Mouse (Mus musculus) liver, postnatal 0 days (tissue): ENCODE measurements around the gene Tmem170. TPM values are rescaled to one million over a fixed set of nuclear protein-coding genes. Genes with fewer than 3 reads are reported as not detected.

Source experiments
- ATAC-seq: fragments of 200-750 bp; cut with Nextera tagmentation; 2 replicates; pipeline ENCODE4 v1.8.0; 2017; ENCODE audit warnings: mild to moderate bottlenecking, moderate library complexity
- DNase-seq: peaks from one replicate; pipeline ENCODE4 v3.0.0-alpha.2; 2016
- H3K27ac ChIP-seq: fragments of 300-500 bp; sonication (generic); 2 replicates; pipeline ENCODE4 v1.5.1; 2014; ENCODE audit warnings: antibody characterized with exemption, moderate library complexity, mild to moderate bottlenecking, low read depth
- H3K27me3 ChIP-seq: fragments of 300-500 bp; sonication (generic); 2 replicates; pipeline ENCODE4 v1.6.1; 2014; ENCODE audit warnings: low read length, control low read depth, mixed read lengths; ENCODE audit not compliant: insufficient read depth
- H3K36me3 ChIP-seq: fragments of 300-500 bp; sonication (generic); replicated peaks from 2 replicates; pipeline ENCODE4 v1.6.1; 2014; ENCODE audit warnings: mild to moderate bottlenecking, control low read depth, low read length, moderate library complexity, mixed read lengths; ENCODE audit not compliant: insufficient read depth
- H3K4me1 ChIP-seq: fragments of 300-500 bp; sonication (generic); 2 replicates; pipeline ENCODE4 v1.6.1; 2014; ENCODE audit warnings: antibody characterized with exemption, mild to moderate bottlenecking, control low read depth; ENCODE audit not compliant: insufficient read depth
- H3K4me2 ChIP-seq: fragments of 300-500 bp; sonication (generic); 2 replicates; pipeline ENCODE4 v1.6.1; 2014; ENCODE audit warnings: low read depth, mild to moderate bottlenecking, low read length, moderate library complexity, mixed read lengths
- H3K4me3 ChIP-seq: fragments of 300-500 bp; sonication (generic); 2 replicates; pipeline ENCODE4 v1.5.1; 2014; ENCODE audit warnings: low read depth, low read length
- H3K9ac ChIP-seq: fragments of 300-500 bp; sonication (generic); replicated peaks from 2 replicates; pipeline ENCODE4 v1.6.1; 2014; ENCODE audit warnings: mild to moderate bottlenecking, moderate library complexity
- H3K9me3 ChIP-seq: fragments of 300-500 bp; sonication (generic); 2 replicates; pipeline ENCODE4 v1.6.1; 2016; ENCODE audit warnings: mild to moderate bottlenecking, control low read depth, low read length, mixed read lengths
- CTCF ChIP-seq: sonication (generic); IDR thresholded peaks from 2 replicates; pipeline ENCODE4 v1.5.1; 2016; ENCODE audit warnings: antibody characterized with exemption, low read depth
- EP300 ChIP-seq: IDR thresholded peaks from 2 replicates; pipeline ENCODE4 v1.6.1; 2016; ENCODE audit warnings: antibody characterized with exemption, low read depth, mild to moderate bottlenecking
- WGBS: fragments of 180-500 bp; shearing (Covaris S2); extraction: QIAGEN DNeasy Blood & Tissue Kit; methylation state at CpG from one replicate; pipeline ENCODE4 v1.1.7; 2014; ENCODE audit not compliant: insufficient replicate concordance; 5-methylcytosine and 5-hydroxymethylcytosine counted together
- polyA plus RNA-seq: library from polyadenylated mRNA; unstranded; fragments of >200 nt; fragmentation: Nextera tagmentation; extraction: Ambion mirVana; gene quantifications from 2 replicates; pipeline ENCODE4 v1.2.1, GENCODE M21; 2015

The Tmem170 gene
- polyA plus RNA-seq, 1 experiment from 2014 or later, result 4.9 TPM

- ATAC-seq (no peak), DNase-seq (no peak)
- 85% methylated on average over 5 of the region's 5 CpGs for WGBS
- Histone ChIP-seq H3K9ac (no peak overlapping the region), H3K9me3 (no peaks in the 10 kb centered on the region), H3K4me2 (no peak overlapping the region), H3K27ac (no peak overlapping the region), H3K27me3 (no peaks in the 10 kb centered on the region), H3K4me3 (no peak overlapping the region), H3K36me3 (peaks cover 14% of the 10 kb centered on the region; the same call in 1 of the 2 replicates), H3K4me1 (no peaks in the 10 kb centered on the region; the same call in 1 of the 2 replicates)
- TF ChIP-seq CTCF (peak; percentile 52), EP300 (no peak)
Observed at GRCm38 (mm10) chr8:111824334-111824733, 52.2 kb downstream of the Tmem170 start.

DNA sequence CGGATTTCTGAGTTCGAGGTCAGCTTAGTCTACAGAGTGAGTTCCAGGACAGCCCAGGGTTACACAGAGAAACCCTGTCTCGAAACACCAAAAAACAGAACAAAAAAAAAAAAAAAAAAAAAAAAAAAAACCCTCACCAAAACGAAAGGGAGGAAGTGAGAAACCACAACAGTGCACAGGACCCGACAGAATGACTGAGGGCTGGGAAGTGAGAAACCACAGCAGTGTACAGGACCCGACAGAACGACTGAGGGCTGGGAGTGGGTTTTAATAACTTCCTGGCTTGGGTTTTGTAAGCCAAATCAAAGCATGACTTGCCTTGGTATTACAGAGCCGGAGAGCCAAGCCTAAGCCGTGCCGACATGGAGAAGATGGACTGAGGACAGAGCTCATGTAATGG, 55.4 kb downstream of the Tmem170 start:
- DNase-seq (peak; percentile 51), ATAC-seq (peak; percentile 36; the same call in 1 of the 2 replicates)
- Histone ChIP-seq H3K4me2 (no peak overlapping the region), H3K4me1 (no peaks in the 10 kb centered on the region; the same call in 1 of the 2 replicates), H3K27me3 (0 out of 2 replicates have a peak, but pooled peaks cover 2% of the 10 kb centered on the region), H3K9ac (no peak overlapping the region), H3K36me3 (peaks cover 6% of the 10 kb centered on the region; the same call in 1 of the 2 replicates), H3K4me3 (no peak overlapping the region), H3K27ac (no peak overlapping the region), H3K9me3 (no peaks in the 10 kb centered on the region)
- TF ChIP-seq CTCF (no peak), EP300 (no peak)
- 31% methylated on average over 10 of the region's 10 CpGs for WGBS

DNA sequence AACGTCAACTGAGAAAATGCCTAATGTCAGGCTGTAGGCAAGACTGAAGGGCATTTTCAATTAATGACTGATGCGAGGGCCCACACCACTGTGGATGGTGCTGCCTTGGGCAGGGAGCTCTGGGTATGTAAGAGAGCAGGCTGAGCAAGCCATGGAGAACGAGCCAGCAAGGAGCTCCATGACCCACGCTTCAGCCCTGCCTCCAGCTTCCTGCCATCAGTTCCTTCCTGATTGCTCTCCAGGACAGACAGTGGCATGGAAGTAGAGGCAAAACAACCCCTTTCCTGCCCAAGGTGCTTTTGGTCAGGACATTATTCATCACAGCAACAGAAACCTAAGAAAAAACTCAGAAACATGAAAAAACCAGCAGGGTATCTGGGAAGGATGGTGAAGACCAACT, 55.9 kb downstream of the Tmem170 start:
- DNase-seq (no peak), ATAC-seq (no peak)
- H3K9me3 ChIP-seq, result no peaks in the 10 kb centered on the region
- peaks cover 6% of the 10 kb centered on the region for H3K36me3 ChIP-seq
- H3K4me2 ChIP-seq, result no peak overlapping the region
- no peak overlapping the region for H3K4me3 ChIP-seq
- 48% methylated on average over 4 of the region's 4 CpGs for WGBS
- H3K27ac ChIP-seq, result no peak overlapping the region
- H3K4me1 ChIP-seq, result no peaks in the 10 kb centered on the region; the same call in 1 of the 2 replicates
- H3K27me3 ChIP-seq, result 0 out of 2 replicates have a peak, but pooled peaks cover 2% of the 10 kb centered on the region
- TF ChIP-seq CTCF (no peak), EP300 (no peak)
- H3K9ac ChIP-seq, result no peak overlapping the region

DNA sequence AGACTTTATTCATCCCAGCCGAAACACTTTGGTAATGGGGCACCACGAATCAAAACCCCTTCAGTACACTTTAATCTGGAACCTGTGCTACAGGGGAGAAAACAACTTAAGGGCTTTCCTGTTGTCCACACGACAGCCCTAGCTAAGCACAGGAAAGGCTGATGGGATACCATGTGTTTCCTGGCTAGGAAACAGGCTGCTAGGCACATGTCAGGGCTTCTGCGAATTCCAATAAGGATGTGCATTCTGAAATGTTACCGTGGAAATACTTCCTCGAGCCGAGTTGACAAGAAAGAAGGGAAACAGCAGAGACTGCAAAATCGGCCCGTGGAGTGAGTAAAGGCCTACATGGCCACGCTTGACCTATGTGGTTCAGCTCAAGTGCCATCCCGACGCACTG, 56.5 kb downstream of the Tmem170 start:
- Histone ChIP-seq H3K4me3 (no peak overlapping the region), H3K9ac (no peak overlapping the region), H3K9me3 (no peaks in the 10 kb centered on the region), H3K27ac (peak overlapping the region; percentile 48; the same call in 1 of the 2 replicates), H3K36me3 (peaks cover 6% of the 10 kb centered on the region), H3K4me2 (no peak overlapping the region), H3K27me3 (0 out of 2 replicates have a peak, but pooled peaks cover 2% of the 10 kb centered on the region), H3K4me1 (no peaks in the 10 kb centered on the region; the same call in 1 of the 2 replicates)
- 70% methylated on average over 12 of the region's 12 CpGs for WGBS
- TF ChIP-seq CTCF (no peak), EP300 (no peak)
- DNase-seq (no peak), ATAC-seq (0 out of 2 replicates have a peak, but pooled peaks have one; percentile 15)

DNA sequence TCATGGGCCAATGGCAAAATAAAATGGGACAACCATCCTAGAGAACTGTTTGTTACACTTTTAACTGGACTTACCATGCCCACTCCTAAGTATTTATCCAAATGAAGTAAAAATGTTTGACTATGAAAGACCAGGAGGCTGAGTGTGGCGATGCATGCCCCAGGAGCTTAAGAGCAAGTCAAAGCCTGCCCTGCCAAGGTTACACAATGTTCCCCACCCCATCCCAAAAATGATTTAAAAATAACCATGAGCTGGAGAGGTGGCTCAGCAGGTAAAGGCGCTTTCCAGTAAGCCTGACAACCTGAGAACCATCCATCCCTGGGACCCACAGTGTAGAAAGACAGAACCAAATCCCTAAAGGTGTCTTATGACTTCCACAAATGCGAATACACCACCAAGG, 58.0 kb downstream of the Tmem170 start:
- no peaks in the 10 kb centered on the region; the same call in 1 of the 2 replicates for H3K4me1 ChIP-seq
- 0 out of 2 replicates have a peak overlapping the region, but pooled peaks have one; percentile 13 for H3K27ac ChIP-seq
- no peaks in the 10 kb centered on the region for H3K9me3 ChIP-seq
- 0 out of 2 replicates have a peak, but pooled peaks cover 2% of the 10 kb centered on the region for H3K27me3 ChIP-seq
- H3K4me2 ChIP-seq, result no peak overlapping the region
- no peak overlapping the region for H3K9ac ChIP-seq
- peaks cover 8% of the 10 kb centered on the region for H3K36me3 ChIP-seq
- TF ChIP-seq CTCF (no peak), EP300 (no peak)
- DNase-seq (no peak), ATAC-seq (no peak)
- 85% methylated on average over 3 of the region's 3 CpGs for WGBS
- H3K4me3 ChIP-seq, result no peak overlapping the region

GRCm38 (mm10) chr8:111815078-111815477, 61.5 kb downstream of the Tmem170 start:
- H3K9me3 ChIP-seq, result no peaks in the 10 kb centered on the region
- DNase-seq (no peak), ATAC-seq (no peak)
- 0 out of 2 replicates have a peak, but pooled peaks cover 2% of the 10 kb centered on the region for H3K27me3 ChIP-seq
- WGBS, result 86% methylated on average over 4 of the region's 4 CpGs
- no peak overlapping the region for H3K4me2 ChIP-seq
- H3K9ac ChIP-seq, result no peak overlapping the region
- no peak overlapping the region for H3K27ac ChIP-seq
- H3K36me3 ChIP-seq, result peaks cover 4% of the 10 kb centered on the region
- TF ChIP-seq CTCF (no peak), EP300 (no peak)
- no peak overlapping the region for H3K4me3 ChIP-seq
- H3K4me1 ChIP-seq, result no peaks in the 10 kb centered on the region
